Mouse (Mus musculus): ENCODE data around the gene Ankrd2.

Gene Ankrd2

DNA sequence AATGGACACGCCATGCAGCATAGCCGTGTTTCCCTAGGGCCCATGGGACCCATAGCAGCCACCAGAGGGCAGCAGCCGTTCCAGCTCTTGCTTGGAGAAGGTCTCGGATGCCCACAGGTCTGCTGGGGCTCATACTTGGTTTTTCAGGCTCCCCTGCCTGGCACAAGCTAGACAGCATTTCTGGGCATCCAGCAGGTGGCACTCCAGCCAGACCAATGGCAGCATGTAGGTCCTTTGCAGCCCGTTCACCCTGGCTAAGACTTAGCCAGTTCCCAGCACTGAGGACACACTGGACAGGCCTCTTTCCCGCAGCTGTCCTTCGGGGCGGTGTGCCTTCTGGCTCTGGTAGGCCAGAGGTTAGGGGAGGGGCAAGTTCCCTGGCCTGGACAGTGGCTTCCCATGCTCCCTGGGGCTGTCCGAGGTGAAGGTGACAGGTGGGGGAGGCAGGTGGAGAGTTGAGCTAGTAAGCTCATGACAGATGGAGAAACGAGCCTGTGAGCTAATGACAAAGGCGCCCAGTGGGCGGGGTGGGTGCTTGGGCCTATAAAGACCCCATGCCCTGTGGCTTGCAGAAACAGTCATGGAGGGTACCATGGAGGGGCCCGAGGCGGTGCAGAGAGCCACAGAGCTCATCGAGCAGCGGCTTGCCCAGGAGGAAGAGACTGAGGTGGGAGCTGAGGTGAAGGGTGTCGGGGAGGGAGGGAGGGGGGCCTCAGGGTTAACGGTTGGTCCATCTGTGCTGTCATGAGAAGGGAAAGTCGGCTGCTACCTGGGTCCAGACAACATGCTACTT is at the start of gene Ankrd2:
Gene Ankrd2 (plus strand): TSS at position 545 of the 793 bp plus-strand sequence.
- peak; percentile 85 for DNase-seq

DNA sequence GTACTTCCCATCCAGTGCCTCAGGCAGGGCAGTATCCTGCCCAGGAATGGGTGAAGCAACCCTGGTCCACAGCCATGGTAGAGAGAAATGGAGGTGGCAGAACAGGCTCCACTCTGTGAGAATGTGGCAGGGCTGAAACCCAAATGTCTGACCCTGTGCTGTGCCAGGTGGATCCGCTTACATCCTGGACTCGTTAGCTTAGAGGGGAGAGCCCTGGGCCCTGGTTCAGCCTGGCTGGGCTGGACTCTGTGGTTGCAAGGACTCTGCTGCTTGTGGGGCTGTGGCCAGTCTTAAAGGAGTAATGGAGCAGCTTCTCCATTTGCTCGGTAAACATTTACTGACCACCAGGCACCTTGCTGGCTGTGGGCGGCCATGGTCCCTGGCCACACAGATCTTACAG is 48.6 kb upstream of the Ankrd2 start:
- no peak for DNase-seq

DNA sequence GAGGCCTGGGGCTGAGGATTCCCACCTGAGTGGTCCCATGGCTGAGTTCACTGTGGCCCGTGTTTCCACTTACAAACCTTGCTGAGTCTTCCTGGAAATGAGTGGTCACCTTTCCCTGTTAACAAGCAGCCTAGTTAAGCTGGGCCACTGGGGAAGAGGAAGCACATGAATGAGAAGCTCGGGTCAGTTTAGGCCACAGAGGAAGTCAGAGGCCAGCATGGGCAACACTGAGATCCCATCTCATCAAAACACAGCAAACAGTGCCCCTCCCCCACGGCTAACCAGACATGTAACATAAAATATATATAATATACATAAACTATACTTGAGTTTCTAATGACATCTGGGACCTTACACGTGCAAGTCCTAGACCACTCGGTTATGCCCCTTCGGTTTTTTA is 46.0 kb upstream of the Ankrd2 start:
- DNase-seq = no peak

DNA sequence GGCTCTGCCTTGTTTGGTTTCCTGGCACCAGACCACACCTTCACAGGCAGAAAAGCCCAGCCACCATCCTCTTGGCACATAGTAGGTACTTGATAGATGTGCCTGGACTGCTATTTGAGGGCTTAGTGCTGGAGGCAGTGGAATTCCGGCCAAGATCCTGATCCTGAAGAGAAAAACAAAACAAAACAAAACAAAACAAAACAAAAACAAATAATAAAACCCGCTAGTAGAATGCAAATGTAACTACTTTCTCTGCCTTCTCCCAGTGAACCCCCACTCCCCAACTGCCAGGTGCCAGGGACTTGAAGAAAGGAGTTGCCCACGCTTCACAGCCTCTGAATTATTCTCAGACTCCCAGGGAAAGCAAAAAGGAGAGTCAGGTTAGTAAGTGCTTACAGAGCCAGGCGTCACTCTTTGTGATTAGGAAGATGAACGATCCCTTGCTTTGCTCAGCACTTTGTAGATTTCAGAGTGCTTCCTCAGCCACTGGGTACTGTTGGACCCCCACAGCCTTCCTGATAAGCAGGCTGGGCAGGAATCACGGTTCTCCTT is 43.8 kb upstream of the Ankrd2 start:
- DNase-seq = no peak

DNA sequence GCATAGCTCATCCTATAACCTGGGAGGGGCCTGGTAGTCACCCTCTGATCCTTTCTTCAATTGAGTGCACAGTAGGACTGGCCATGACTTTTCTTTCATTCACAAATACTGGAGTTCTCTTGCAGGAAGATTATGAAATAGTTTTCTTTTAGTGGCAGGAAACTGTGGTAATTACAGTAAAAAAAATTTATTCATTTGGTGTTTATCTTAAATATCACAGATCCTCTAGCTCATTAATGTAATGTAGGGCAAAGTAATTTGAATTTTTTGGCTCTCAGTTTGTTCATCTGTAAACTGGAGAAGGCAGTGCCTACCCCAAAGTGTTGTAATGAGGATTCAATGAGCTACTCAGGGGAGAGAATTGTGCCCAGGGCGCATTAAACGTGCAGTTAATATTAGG is 42.8 kb upstream of the Ankrd2 start:
- no peak for DNase-seq

DNA sequence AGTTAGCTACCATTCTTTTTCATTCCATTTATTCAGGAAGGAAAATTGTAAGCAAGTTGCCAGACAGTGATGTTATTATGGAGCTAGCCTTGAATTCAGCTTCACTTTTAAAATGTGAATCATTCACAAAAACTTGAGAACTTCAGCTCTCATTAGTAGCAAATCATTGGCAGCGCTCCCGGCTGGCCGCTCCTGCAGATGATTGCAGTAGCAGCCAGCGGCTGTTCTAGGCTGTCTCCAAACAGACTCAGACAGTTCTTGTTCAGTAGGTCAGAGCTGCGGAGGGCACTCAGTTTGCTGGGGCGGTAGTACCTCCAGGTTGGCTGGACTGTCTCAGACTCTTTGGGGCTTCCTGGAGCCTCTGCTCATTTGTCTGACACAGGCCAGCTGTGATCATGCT is 42.3 kb upstream of the Ankrd2 start:
- DNase-seq = peak; percentile 85

DNA sequence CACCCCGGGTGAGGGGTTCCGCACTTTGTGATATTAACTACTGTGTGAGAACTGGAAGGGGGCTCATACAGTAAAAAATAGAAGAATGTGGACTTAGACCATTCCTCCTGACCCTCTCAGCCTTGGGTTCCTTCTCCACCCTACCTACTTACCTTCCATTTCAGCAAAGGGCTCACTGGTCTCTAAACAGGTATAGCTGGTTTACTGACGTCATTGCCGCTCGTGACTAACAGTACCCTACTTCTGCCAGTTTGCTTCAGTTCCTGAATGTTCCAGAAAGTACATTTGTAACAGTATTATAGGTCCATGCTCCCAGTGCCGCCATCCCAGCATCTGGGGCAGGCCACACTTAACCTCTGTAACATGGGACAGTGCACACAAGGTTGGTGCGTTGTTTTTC is 41.8 kb upstream of the Ankrd2 start:
- DNase-seq = no peak

DNA sequence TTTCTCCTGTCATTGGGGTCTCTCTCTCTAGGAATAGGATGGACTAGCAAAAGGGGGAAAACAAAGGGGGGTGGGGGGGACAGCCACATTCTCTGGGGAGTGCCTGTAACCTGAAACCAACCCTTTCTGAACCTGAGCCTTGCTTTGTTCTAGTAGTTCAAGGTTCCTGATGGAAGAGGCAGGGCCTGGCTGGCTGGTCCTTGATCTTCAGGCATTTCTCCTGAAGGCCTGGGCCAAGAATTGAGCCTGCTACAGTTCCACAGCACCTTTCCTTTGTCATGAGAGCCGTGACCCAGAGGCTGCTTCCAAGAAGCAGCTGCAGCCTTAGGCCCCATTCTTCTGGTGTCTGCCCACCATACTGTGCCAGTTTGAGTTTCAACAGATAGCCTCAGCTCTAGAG is 40.3 kb upstream of the Ankrd2 start:
- DNase-seq = no peak

DNA sequence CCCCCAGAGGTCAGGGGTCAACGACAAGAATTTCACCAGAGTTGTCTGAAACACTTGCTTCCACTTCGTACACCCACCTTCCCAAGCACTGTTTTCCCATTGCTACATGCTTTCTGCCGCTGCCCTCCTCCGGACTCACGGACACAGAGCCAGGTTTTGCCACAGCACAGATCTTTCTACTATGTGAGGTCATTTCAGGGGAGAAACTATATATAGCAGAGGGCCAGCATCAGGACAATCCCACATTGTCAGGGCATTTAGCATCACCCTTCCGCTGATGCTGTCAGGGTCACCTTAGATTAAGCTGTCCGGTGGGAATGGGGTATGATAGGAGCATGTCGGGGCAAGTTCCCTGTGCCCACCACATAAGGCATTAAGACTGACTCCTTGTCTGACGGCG is 38.7 kb upstream of the Ankrd2 start:
- no peak for DNase-seq

DNA sequence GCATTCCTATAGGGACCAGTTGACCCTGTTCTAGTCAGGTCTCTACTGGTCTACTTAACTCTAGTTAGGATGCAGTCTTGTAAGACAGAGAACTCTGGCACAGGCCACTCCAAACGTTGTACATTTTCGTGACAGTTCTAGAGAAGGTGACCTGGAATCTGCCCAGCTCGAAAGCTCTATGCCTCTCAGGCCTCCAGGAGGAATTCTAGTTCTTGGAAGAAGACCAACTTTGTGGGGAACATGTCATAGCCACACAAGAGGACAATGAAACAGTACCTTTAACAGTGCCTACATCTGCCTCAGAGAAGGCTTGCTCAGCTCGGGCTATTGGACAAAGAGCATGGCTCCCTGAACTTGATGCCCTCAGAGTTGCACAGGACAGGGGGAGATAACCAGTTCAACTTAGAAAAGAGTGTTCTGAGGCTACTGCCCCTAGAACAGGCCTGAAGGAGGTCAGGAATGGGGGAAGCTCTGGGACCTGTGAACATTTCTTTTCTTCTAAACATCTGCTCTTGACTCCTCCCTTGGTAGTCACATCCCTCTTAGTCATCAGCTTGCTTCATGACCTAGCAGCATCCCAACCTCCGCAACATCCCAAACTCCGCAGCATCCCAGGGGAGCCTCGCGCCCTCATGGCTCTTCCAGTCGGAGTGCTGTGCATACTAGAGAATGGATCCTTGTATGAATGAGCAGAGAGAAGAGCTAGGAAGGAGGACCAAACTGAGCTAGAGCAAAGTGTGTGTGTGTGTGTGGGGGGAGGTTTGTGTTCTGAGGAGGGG is 36.8 kb upstream of the Ankrd2 start:
- no peak for DNase-seq

DNA sequence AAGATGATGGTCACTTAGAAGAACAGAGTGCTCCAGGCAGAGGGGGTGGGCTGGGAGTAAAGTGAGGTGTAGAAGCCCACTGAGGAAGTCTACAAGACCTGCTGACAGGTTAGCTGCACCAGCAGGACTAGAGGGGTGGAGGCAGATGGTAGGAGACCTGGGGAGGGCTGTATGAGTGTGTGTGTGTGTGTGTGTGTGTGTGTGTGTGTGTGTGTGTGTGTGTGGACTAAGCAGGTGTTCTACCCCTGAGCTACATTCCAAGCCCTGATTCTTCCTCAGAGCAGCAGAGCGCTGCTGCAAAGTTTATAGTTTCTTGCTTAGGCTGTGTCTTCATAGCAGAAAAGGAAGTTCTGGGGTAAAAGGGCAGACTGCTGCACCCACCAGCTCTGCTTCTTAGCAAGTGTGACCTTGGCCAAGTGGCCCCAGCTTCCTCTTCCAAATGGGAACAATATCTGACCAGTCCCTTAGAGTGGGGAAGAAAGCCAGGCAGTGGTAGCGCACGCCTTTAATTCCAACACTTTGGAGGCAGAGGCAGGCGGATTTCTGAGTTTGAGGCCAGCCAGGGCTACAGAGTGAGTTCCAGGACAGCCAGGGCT is 36.0 kb upstream of the Ankrd2 start:
- no peak for DNase-seq

DNA sequence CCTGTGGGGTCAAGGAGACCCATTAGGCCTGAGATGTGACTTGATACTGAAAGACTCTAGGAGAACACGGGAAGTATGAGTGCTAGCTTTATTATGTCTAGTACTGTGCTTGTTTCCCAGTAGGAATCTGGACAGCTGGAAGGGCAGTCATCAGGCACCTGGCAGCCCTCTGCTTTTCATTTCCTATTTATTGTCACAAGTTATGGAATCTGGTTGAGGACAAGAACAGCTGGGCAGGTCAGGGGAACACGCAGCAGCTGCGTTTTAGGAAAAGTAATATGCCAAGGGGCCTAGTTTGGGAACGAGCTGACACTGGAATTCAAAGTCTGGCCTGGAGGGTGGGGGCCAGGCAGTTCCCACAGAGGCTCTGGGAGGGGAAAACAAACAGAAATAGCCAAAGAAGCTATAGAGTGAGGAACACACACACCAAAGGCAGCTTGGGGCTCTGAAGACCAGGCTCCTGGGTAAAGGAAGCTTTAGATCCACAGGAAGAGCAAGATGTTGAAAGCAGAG is 35.3 kb upstream of the Ankrd2 start:
- DNase-seq = no peak

DNA sequence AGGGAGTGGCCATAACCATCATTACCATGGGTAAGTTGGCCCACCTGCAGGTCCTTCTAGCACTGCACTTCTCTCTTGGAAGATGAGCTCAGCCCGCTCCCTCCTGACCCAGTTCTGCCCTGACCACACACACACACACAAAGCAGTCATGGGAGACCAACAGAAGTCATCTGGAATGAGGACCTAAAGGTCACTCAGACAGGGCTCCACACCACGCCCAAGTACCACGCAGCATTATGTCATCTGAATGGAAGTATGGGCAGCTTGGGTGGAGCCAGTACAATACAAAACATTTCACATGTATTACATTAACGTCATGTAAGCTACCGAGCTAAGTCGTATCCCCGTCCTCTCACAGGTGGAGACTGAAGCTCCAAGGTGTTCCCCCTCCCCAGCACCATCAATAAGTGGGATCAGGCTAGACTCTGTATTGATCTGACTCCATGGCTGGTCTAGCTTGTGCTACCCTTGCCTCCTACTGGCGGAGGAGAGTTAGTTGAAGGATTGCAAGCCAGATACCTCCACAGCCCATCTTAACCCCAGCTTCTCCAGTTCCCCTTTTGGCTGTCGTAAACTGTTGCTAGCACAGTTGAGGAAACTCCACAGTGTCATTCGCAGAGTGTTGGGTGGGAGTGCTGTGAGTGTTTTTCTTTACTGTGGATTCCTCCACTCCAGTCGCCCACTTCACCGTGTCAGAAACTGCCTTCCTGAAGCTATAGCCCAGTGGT is 34.4 kb upstream of the Ankrd2 start:
- no peak for DNase-seq

DNA sequence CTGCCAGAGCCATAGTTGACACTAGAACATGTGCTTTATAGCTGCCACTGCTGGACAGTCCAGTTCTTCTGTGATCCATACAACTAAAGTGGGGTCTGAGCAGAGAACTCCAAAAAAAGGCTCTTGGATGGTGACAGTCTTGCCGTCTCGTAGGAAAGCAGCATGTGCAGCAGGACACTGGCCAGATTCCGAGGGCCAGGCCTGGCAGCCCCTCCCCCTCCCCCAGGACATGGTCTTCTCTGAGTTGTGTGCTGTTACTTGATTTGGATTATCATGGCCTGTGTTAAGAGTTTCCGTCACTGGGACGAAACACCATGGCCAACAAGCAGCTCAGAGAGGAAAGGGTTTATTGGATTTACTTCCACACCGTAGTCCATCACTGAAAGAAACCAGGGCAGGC is 31.5 kb upstream of the Ankrd2 start:
- DNase-seq = no peak

DNA sequence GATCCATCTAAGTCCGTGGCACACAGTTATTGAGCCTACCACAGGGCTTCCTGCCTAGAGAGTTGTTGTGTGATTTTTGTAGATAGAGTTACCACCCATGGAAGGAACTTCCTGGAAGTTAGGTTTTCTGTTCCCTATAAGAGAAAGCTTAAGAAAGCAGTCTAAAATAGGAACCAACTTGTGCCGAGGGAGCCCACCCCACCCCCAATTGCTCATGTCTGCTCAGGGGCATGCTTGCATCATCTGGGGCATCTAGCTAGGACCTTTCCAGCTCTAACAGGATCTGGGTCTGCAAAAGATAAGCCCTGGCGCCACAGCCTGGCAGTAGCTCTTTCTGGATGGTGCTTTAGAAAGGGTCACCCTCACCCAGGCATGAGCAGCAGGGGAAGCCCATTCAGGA is 30.2 kb upstream of the Ankrd2 start:
- no peak for DNase-seq

DNA sequence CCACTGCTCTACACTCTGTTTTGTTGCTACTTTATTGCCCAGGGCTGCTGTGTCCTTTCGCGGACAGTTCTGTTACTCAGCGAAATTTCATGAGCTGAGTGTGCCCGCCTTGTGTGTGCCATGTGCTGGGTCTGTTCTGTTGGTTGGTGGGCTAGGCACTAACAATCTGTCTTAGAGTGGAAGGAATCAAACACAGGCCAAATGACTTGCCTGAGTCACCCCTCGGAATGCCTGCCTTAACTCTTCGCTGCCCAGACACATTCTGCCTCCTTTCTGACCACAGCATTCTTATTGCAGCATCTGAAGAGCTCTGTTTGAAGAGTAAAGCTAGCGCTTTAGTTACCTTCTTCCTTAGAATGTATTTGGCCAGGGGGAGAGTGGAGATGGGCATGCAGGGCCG is 29.2 kb upstream of the Ankrd2 start:
- no peak for DNase-seq

DNA sequence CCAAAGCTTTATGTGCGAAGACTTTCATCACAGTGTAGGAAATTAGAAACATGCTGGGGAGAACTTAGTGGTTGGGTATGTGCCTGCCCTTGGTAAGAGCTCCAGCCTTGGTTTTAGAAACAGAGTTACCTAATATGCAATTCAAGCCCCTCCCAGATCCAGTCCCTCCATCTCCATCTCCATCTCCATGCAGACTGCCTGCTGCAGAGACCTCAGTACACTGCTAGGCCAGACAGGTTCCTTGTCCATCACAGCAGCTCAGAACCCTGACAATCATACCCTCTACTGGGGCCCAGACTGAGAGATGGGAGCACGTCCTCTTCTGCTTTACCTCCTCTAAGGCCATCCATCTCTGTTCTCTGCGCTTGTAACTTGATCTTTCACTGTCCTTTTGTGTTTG is 27.2 kb upstream of the Ankrd2 start:
- no peak for DNase-seq

DNA sequence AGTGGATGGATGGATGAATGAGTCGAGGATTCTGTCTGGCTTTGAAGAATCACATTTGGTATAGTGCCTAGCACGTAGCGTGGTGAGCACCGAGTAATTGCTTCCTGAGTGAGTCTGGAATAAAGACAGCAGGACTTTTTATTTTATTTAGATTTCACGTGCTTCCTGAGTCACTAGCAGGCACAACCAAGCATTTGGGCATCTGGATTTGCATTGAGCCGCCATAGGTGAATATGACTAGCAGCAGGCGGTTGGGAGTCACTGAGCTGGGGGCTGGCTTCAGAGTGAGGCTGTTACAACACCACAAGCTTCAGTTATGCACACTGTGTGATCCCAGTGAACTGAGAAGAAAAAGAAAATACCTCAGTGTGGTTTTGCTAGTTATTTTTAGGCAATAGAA is 26.7 kb upstream of the Ankrd2 start:
- DNase-seq = no peak

DNA sequence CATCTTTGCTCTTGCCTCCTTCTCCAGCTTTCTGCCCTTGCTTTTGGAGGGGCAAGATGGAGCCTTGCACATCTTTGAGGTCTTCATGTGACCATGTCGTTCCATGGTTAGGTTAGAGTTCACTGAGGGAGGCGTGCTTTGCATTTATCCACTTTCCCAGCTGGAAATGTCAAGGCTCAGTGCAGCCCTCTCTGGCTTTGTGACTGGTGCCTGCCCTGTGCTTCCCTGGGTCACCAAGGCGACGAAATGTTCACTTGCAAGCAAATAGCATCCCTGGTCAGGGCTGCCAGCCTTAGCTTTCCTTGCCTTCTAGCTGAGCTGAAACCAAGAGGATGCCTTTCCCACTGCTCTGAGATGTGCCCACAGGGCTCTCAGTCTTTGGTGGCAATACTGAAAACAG is 25.4 kb upstream of the Ankrd2 start:
- DNase-seq = no peak

DNA sequence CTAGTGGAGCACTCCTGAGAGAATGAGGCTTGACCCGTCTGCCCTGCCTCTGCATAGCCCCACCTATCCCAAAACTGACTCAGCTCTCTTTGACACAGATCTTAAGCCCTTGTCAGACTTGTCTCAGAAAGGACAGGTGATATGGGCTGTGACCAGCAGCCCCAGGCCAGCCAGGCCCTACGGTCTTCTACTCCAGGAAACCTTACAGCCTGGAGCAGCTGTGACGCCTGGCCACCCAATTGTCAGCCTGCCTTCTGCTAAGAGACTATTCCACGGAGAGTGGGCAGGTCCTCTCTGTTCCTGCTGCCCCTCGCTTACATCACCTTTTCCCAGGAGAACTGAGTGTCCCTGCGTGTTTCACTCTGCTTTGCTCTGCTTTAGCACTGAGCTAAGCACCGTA is 24.7 kb upstream of the Ankrd2 start:
- DNase-seq = no peak

DNA sequence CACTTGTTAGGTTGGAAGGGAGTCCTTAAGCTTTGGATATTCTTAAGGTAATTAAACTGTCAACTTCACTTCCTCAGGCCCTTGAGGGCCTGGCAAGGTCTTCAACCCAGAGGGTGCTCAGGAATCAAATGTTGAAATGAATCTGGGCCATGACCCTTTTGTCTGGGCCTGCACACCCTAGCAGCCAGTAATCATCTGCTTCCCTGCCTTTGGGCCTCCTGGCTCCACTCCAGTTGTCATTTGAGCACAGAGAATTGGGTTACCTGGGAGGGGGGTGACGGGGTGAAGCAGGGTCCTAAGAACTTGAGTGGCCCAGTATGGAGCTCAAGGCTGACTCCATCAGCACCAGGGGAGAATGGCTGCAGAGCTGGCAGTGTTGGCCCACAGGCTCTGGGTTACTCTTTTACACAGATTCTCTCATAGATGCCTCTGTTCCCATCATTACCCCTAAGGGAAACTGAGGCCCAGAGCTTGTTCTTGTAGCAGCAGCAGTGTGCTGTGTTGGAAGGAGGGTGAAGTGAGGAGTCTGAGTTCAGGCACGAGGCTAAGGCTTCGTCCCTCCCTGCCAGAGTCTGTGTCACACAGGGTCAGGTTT is 21.5 kb upstream of the Ankrd2 start:
- no peak for DNase-seq

DNA sequence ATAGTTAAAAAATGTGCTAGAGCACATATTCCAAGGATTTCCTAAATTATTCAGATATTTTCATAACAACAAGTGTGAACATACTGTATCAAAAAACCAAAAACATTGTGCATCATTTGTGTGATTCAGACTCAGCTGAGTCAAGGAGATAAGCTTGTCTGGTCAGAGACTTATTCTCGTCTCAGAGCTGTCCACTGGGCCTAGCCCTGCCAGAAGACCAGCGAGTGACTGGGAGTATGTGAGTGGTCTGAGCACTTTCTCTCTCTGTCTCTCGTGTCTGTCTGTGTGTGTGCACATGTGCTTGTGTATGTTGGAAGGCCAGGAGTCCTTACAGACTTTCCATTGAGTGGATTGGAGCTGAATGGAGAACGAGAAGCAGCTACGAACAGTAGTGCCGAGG is 20.8 kb upstream of the Ankrd2 start:
- DNase-seq = no peak

Measured in right cerebral cortex, adult 18-20 months (tissue).